In genomic region chr4:136815364-136815763, GRCm38 (mm10) we compare ENCODE assay signal across 10 mouse cellular contexts. TPM values are rescaled to one million over a fixed set of nuclear protein-coding genes. Genes with fewer than 3 reads are reported as not detected.
DNase-seq lines count a peak whose midpoint lies in the region; TF ChIP-seq lines count a peak whose summit lies in the region.
"Had no signal": no experiment of that assay in that cellular context is flagged by ENCODE, and none has a peak within 500 bp of the region (broad histone marks: within the 10 kb centered on the region; RNA-seq: fewer than 3 reads in every experiment).

No protein-coding gene starts in this region.

- no peaks in the 10 kb centered on the region for H3K27me3 ChIP-seq in kidney, adult 2 months (replicated peaks; ENCODE audit: control insufficient read depth, insufficient read depth, low read length)
- H3K27me3 ChIP-seq in ES-Bruce4 (ENCODE audit: control insufficient read depth, insufficient read depth, low read length, poor library complexity, severe bottlenecking), result no peaks in the 10 kb centered on the region

- no peak overlapping the region for H3K9ac ChIP-seq in ES-Bruce4 (ENCODE audit: low read depth, poor library complexity, severe bottlenecking)
- H3K9ac ChIP-seq: lung, embryonic 15.5 days had no signal

- TF ChIP-seq POLR2A in kidney, adult 2 months (IDR thresholded peaks at IDR 0.05; ENCODE audit: low read depth, low read length), result no peak
- no peak for TF ChIP-seq POLR2A in ES-Bruce4 (IDR thresholded peaks at IDR 0.05; ENCODE audit: insufficient read depth, low read length)
- TF ChIP-seq POLR2A in embryonic fibroblast, embryonic 13.5 days (IDR thresholded peaks at IDR 0.05; ENCODE audit: low read depth, low read length), result no peak

- no peaks in the 10 kb centered on the region for H3K4me1 ChIP-seq in kidney, adult 2 months (ENCODE audit: control insufficient read depth, insufficient read depth, low read length)
- H3K4me1 ChIP-seq in ES-Bruce4 (ENCODE audit: control insufficient read depth, insufficient read depth, low read length), result peaks cover 3% of the 10 kb centered on the region
- H3K4me1 ChIP-seq in embryonic fibroblast, embryonic 13.5 days (ENCODE audit: control insufficient read depth, insufficient read depth, low read length), result no peaks in the 10 kb centered on the region

- no peak overlapping the region for H3K4me3 ChIP-seq in kidney, adult 2 months (ENCODE audit: insufficient read depth, low read depth, low read length)
- H3K4me3 ChIP-seq in ES-Bruce4 (ENCODE audit: low read depth, low read length), result no peak overlapping the region
- H3K4me3 ChIP-seq in embryonic fibroblast, embryonic 13.5 days (ENCODE audit: insufficient read depth, low read length), result no peak overlapping the region
- H3K4me3 ChIP-seq: lung, embryonic 15.5 days had no signal

- no peak overlapping the region for H3K27ac ChIP-seq in kidney, adult 2 months (ENCODE audit: insufficient read depth, low read depth, low read length)
- H3K27ac ChIP-seq in ES-Bruce4 (ENCODE audit: insufficient read depth, low read length), result no peak overlapping the region
- no peak overlapping the region for H3K27ac ChIP-seq in embryonic fibroblast, embryonic 13.5 days (ENCODE audit: insufficient read depth, low read length)
- H3K27ac ChIP-seq: lung, embryonic 15.5 days had no signal

- TF ChIP-seq CTCF in kidney, adult 2 months (conservative IDR thresholded peaks at IDR 0.05; ENCODE audit: insufficient read depth, insufficient read length, low read depth, low read length), result peak; percentile 57
- TF ChIP-seq CTCF in ES-Bruce4 (IDR thresholded peaks at IDR 0.05; ENCODE audit: low read depth, low read length), result peak; percentile 75
- TF ChIP-seq CTCF in embryonic fibroblast, embryonic 13.5 days (IDR thresholded peaks at IDR 0.05; ENCODE audit: borderline replicate concordance, insufficient read depth, low read length), result peak; percentile 30; the same call in 1 of the 2 replicates

- peak; percentile 52; the same call in 1 of the 2 replicates for TF ChIP-seq EP300 in ES-Bruce4 (IDR thresholded peaks at IDR 0.05; ENCODE audit: insufficient read depth, low read depth, low read length)

- DNase-seq in kidney, adult 2 months, result no peak
- DNase-seq in kidney, adult 18-20 months, result no peak
- DNase-seq in 416B (ENCODE audit: low read depth), result peak; percentile 31
- no peak for DNase-seq in natural killer cell, adult 2 months (ENCODE audit: low spot score in 2 of 2)
- DNase-seq in kidney, postnatal 14 days, result no peak
- DNase-seq in gastrocnemius, postnatal 10 days, result no peak
- DNase-seq: kidney, adult 9 months had no signal

- 62% methylated on average over 5 of the region's 5 CpGs for WGBS in kidney, adult 2 months

- no peaks in the 10 kb centered on the region for H3K36me3 ChIP-seq in kidney, adult 2 months (ENCODE audit: control insufficient read depth, insufficient read depth, low read length)
- no peaks in the 10 kb centered on the region for H3K36me3 ChIP-seq in ES-Bruce4 (ENCODE audit: control insufficient read depth, insufficient read depth, low read length, poor library complexity, severe bottlenecking)
- H3K36me3 ChIP-seq: lung, embryonic 15.5 days had no signal

- H3K9me3 ChIP-seq in ES-Bruce4 (replicated peaks; ENCODE audit: control insufficient read depth, insufficient read depth, low read length, poor library complexity, severe bottlenecking), result no peaks in the 10 kb centered on the region
- H3K9me3 ChIP-seq: lung, embryonic 15.5 days had no signal

RNA-seq across cellular contexts. Expression of gene Ephb2, which starts 20.4 kb away (rescaled TPM):
- polyA plus RNA-seq in kidney, adult 2 months (2012; rRNA removed), result 10.4 and 19.3 TPM in 2 replicates
- 15.1 and 15.5 TPM in 2 replicates for polyA plus RNA-seq in ES-Bruce4 (2011; ENCODE audit: insufficient read depth, insufficient read length, low read depth, missing spikeins)
- polyA plus RNA-seq in embryonic fibroblast, embryonic 13.5 days (2011; ENCODE audit: insufficient read length, low read depth, missing spikeins), result 36.4 and 44.6 TPM in 2 replicates
- total RNA-seq in gastrocnemius, postnatal 10 days (2021), result 1 to 10 TPM; 4.6 to 5.4 TPM
